Mouse (Mus musculus): ENCODE measurements around the gene Cyp2d11. TPM values are rescaled to one million over a fixed set of nuclear protein-coding genes. Genes with fewer than 3 reads are reported as not detected.
A peak's percentile ranks its signal among the peaks of the same experiment; 100 is the strongest.

Cyp2d11 gene
- polyA plus RNA-seq, 1 experiment, result not detected

- H3K36me3 ChIP-seq (ENCODE audit: control insufficient read depth, insufficient read depth), result no peaks in the 10 kb centered on the region
- no peak overlapping the region for H3ac ChIP-seq (ENCODE audit: control insufficient read depth, insufficient read length, low read depth)
- H3K79me3 ChIP-seq (ENCODE audit: low read depth), result no peaks in the 10 kb centered on the region
- no peaks in the 10 kb centered on the region for H3K27me3 ChIP-seq (ENCODE audit: control insufficient read depth, insufficient read depth, insufficient read length)
- H3K79me2 ChIP-seq (ENCODE audit: control insufficient read depth, insufficient read depth), result no peaks in the 10 kb centered on the region
- TF ChIP-seq CEBPB (IDR thresholded peaks at IDR 0.05; ENCODE audit: low read depth), result no peak
- no peak for TF ChIP-seq FOSL1 (IDR thresholded peaks at IDR 0.05; ENCODE audit: insufficient read depth, low read length, poor library complexity, severe bottlenecking)
- no peak for TF ChIP-seq CTCF (IDR thresholded peaks at IDR 0.05; ENCODE audit: control insufficient read depth, insufficient read depth, insufficient read length)
- TF ChIP-seq USF1 (IDR thresholded peaks at IDR 0.05; ENCODE audit: low read depth), result no peak
- TF ChIP-seq MAX (IDR thresholded peaks at IDR 0.05), result no peak
- no peak for TF ChIP-seq MYOD1 (IDR thresholded peaks at IDR 0.05; ENCODE audit: control insufficient read depth, insufficient read length, low read depth)
- no peak overlapping the region for H3K4me3 ChIP-seq (ENCODE audit: insufficient read depth, poor library complexity, severe bottlenecking)
Observed at GRCm38 (mm10) chr15:82362234-82362633, 31.6 kb downstream of the Cyp2d11 start.

GRCm38 (mm10) chr15:82361459-82362018, 32.3 kb downstream of the Cyp2d11 start:
- Histone ChIP-seq H3K79me2 (ENCODE audit: control insufficient read depth, insufficient read depth) (no peaks in the 10 kb centered on the region), H3K27me3 (ENCODE audit: control insufficient read depth, insufficient read depth, insufficient read length) (no peaks in the 10 kb centered on the region), H3ac (ENCODE audit: control insufficient read depth, insufficient read length, low read depth) (no peak overlapping the region), H3K36me3 (ENCODE audit: control insufficient read depth, insufficient read depth) (no peaks in the 10 kb centered on the region), H3K79me3 (ENCODE audit: low read depth) (no peaks in the 10 kb centered on the region), H3K4me3 (ENCODE audit: insufficient read depth, poor library complexity, severe bottlenecking) (no peak overlapping the region)
- TF ChIP-seq CTCF (IDR thresholded peaks at IDR 0.05; ENCODE audit: control insufficient read depth, insufficient read depth, insufficient read length) (no peak), MYOG (IDR thresholded peaks at IDR 0.05; ENCODE audit: control insufficient read depth, extremely low read depth, insufficient read length) (no peak), USF1 (IDR thresholded peaks at IDR 0.05; ENCODE audit: low read depth) (no peak), CEBPB (IDR thresholded peaks at IDR 0.05; ENCODE audit: low read depth) (no peak), MAX (IDR thresholded peaks at IDR 0.05) (no peak), MYOD1 (IDR thresholded peaks at IDR 0.05; ENCODE audit: control insufficient read depth, insufficient read length, low read depth) (no peak), FOSL1 (IDR thresholded peaks at IDR 0.05; ENCODE audit: insufficient read depth, low read length, poor library complexity, severe bottlenecking) (no peak)

GRCm38 (mm10) chr15:82358431-82359260, 35.2 kb downstream of the Cyp2d11 start:
- TF ChIP-seq MYOG (IDR thresholded peaks at IDR 0.05; ENCODE audit: control insufficient read depth, extremely low read depth, insufficient read length), result no peak
- no peak for TF ChIP-seq MYOD1 (IDR thresholded peaks at IDR 0.05; ENCODE audit: control insufficient read depth, insufficient read length, low read depth)
- no peak for TF ChIP-seq MAX (IDR thresholded peaks at IDR 0.05)
- TF ChIP-seq FOSL1 (IDR thresholded peaks at IDR 0.05; ENCODE audit: insufficient read depth, low read length, poor library complexity, severe bottlenecking), result no peak
- no peak for TF ChIP-seq CTCF (IDR thresholded peaks at IDR 0.05; ENCODE audit: control insufficient read depth, insufficient read depth, insufficient read length)
- no peak for TF ChIP-seq USF1 (IDR thresholded peaks at IDR 0.05; ENCODE audit: low read depth)
- TF ChIP-seq CEBPB (IDR thresholded peaks at IDR 0.05; ENCODE audit: low read depth), result no peak

GRCm38 (mm10) chr15:82354126-82354945, 39.5 kb downstream of the Cyp2d11 start, which contains the start of gene Ndufa6:
Ndufa6 (minus strand) TSS chr15:82354322.
- Histone ChIP-seq H3ac (ENCODE audit: control insufficient read depth, insufficient read length, low read depth) (peak within 1 kb of the TSS; percentile 95), H3K36me3 (ENCODE audit: control insufficient read depth, insufficient read depth) (peaks cover 21% of the 10 kb centered on the region), H3K79me3 (ENCODE audit: low read depth) (peaks cover 25% of the 10 kb centered on the region), H3K79me2 (ENCODE audit: control insufficient read depth, insufficient read depth) (peaks cover 42% of the 10 kb centered on the region), H3K27me3 (ENCODE audit: control insufficient read depth, insufficient read depth, insufficient read length) (no peaks in the 10 kb centered on the region), H3K4me3 (ENCODE audit: insufficient read depth, poor library complexity, severe bottlenecking) (peak within 1 kb of the TSS; percentile 100)
- no peak for TF ChIP-seq USF1 (IDR thresholded peaks at IDR 0.05; ENCODE audit: low read depth)
- peak; percentile 83 for TF ChIP-seq MAX (IDR thresholded peaks at IDR 0.05)
- TF ChIP-seq CTCF (IDR thresholded peaks at IDR 0.05; ENCODE audit: control insufficient read depth, insufficient read depth, insufficient read length), result peak; percentile 98
- TF ChIP-seq FOSL1 (IDR thresholded peaks at IDR 0.05; ENCODE audit: insufficient read depth, low read length, poor library complexity, severe bottlenecking), result no peak

More at GRCm38 (mm10) chr15:82358431-82359260, 35.2 kb downstream of the Cyp2d11 start:
- H3K79me3 ChIP-seq (ENCODE audit: low read depth), result peaks cover 1% of the 10 kb centered on the region
- H3K79me2 ChIP-seq (ENCODE audit: control insufficient read depth, insufficient read depth), result peaks cover 5% of the 10 kb centered on the region
- H3K27me3 ChIP-seq (ENCODE audit: control insufficient read depth, insufficient read depth, insufficient read length), result no peaks in the 10 kb centered on the region
- no peak overlapping the region for H3K4me3 ChIP-seq (ENCODE audit: insufficient read depth, poor library complexity, severe bottlenecking)
- H3K36me3 ChIP-seq (ENCODE audit: control insufficient read depth, insufficient read depth), result no peaks in the 10 kb centered on the region
- no peak overlapping the region for H3ac ChIP-seq (ENCODE audit: control insufficient read depth, insufficient read length, low read depth)

GRCm38 (mm10) chr15:82353745-82354113, 40.1 kb downstream of the Cyp2d11 start:
- Histone ChIP-seq H3K79me2 (ENCODE audit: control insufficient read depth, insufficient read depth) (peaks cover 42% of the 10 kb centered on the region), H3K4me3 (ENCODE audit: insufficient read depth, poor library complexity, severe bottlenecking) (peak overlapping the region; percentile 100), H3K27me3 (ENCODE audit: control insufficient read depth, insufficient read depth, insufficient read length) (no peaks in the 10 kb centered on the region), H3K36me3 (ENCODE audit: control insufficient read depth, insufficient read depth) (peaks cover 27% of the 10 kb centered on the region), H3ac (ENCODE audit: control insufficient read depth, insufficient read length, low read depth) (peak overlapping the region; percentile 95), H3K79me3 (ENCODE audit: low read depth) (peaks cover 25% of the 10 kb centered on the region)
- TF ChIP-seq USF1 (IDR thresholded peaks at IDR 0.05; ENCODE audit: low read depth) (no peak), MYOD1 (IDR thresholded peaks at IDR 0.05; ENCODE audit: control insufficient read depth, insufficient read length, low read depth) (no peak), CEBPB (IDR thresholded peaks at IDR 0.05; ENCODE audit: low read depth) (no peak), MYOG (IDR thresholded peaks at IDR 0.05; ENCODE audit: control insufficient read depth, extremely low read depth, insufficient read length) (no peak), CTCF (IDR thresholded peaks at IDR 0.05; ENCODE audit: control insufficient read depth, insufficient read depth, insufficient read length) (no peak), FOSL1 (IDR thresholded peaks at IDR 0.05; ENCODE audit: insufficient read depth, low read length, poor library complexity, severe bottlenecking) (no peak)

Data from C2C12 (cell line).